Mouse (Mus musculus): Measurements from ENCODE around the gene Dlgap5.
"Not testable (repeated sequence)": the region's sequence is repeated elsewhere in the genome, so short reads cannot be mapped to it uniquely, and the experiment has no call there.

Gene Dlgap5

DNA sequence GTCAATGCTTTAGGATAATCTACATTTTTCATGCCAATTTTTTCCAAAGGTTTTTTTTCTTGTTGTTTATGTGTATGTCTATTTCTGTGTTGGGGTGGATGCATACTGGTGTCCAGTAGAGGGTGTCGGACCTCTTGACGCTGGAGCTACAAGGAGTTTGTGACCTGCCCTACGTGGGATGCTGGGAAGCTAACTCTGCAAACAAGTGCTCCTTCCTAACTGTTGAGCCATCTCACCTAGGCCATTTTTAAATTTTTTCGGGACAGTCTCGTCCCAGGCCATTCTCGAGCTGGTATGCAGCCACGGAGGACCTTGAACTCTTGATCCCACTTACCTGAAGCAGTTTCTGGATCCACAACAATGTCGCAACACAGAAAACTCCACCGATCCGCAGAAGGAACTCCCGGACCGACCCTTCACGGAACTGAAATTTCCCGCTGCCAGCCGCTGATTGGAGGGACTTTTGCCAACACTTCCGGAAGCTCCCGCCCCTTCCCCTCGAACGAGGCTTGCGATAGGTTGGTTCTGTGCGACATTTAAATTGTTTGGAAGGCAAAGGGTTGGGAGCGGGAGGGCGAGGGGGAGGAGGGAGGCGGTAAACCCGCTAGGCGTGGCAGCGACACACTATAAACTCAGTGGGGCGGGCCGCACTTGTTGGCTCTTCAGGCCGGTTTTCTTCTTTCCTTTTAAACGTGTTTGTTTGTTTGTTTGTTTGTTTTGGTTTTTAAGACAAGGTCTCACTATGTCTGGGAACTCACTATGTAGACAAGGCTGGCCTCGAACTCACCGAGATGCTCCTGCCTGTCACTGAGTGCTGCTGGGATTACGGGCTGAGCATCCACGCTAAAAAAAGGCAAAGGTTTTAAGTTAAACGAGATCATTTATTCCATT is at the start of gene Dlgap5:
TSS of gene Dlgap5 (minus strand) at position 633 of the 891 bp plus-strand sequence.
- DNase-seq (ENCODE audit: low read depth, low spot score) = peak; percentile 77

DNA sequence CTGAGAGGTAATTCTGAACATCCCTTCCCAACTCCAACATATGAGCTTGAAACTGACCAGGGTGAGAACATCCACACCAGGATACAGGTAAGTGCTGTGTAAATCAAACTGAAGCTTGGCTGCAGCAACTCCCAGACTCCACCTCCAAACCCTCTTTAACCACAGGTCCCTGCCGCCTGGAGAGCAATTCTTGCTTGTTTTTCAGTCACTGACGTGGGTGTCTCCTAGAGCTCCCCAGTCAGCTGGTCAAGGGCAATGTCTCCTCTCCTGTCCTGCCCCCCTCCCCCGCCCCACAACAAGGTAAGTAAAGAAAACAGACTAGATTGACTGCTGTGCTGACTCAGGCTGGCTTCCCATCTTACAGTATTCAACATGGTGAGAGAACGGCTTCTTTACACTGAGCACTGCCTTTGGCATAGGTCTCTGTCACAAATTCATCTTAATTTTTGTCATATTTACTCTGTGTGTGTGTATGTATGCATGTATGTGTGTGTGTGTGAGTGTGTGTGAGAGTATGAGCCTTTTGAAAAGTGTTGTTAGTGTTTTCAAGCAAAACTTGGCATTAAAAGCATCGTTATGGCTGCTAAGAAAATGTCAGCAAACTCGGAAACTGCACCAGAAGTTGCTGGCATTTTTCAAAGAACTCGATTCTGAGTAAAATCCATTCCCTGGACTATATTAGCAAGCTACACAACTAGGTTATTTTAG is 47.4 kb upstream of the Dlgap5 start:
- DNase-seq (ENCODE audit: low read depth, low spot score) = peak; percentile 43

DNA sequence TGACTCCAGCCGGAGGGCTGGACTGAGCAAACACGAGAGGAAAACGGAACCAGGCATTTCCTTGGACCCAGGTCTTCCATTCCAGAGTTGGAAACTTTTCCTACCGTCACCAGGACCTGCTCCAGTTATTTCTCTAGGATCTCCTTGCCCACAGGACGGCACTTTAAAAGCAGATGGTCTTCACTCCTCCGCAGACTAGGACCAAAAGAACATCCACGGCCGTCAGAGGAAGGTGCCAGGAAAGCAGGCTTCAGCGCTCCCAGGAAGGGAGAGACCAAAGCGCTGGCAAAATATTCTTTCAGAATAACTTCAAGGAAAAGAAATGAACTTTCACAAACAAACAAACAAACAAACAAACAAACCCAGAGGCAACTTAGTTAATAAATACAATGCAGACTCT is 46.2 kb upstream of the Dlgap5 start:
- DNase-seq (ENCODE audit: low read depth, low spot score) = no peak

DNA sequence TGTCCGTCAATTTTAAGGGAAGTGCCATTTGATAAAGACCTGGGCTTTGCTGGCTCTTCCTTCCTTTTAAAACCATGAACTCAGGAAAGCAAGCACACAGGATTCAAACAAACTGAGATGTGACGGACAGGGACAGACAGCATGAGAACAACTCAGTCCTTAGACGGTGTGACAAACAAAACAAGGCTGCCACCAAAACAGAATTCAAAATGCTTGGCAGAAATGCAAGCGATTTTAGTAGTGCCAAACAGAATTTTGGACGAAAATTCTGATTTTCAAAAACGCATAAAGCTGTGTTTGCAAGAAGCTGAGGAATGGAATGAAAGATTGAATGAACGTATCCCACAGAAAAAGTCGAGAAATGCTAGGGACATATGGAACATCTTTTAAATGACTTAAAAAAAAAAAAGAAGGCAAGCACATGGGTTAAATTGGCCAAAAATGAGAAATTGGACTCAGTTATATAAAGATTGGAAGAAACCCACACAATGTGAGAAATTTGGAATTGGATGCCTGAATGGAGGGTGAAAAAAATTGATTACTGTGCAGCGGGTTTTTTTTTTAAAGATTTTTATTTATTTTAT is 44.8 kb upstream of the Dlgap5 start:
- DNase-seq (ENCODE audit: low read depth, low spot score) = peak; percentile 78

DNA sequence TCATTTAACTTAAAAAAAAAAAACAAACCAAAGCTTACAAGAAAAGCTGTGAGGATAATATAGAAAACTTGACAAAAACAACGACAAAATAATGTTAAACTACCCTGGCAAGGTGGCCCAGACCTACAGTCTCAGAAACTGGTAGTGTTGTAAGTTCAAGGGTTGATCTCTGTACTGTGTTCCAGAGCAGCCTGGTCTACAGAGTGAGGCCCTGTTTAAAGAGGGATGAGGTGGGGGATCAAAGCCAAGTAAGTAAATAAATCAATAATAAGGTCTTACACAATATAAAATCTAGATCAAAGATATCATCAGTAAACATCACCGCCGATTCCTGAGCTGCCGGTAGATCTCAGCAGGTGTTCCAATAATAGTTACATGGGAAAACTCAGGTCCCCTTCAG is 44.2 kb upstream of the Dlgap5 start:
- no peak for DNase-seq (ENCODE audit: low read depth, low spot score)

DNA sequence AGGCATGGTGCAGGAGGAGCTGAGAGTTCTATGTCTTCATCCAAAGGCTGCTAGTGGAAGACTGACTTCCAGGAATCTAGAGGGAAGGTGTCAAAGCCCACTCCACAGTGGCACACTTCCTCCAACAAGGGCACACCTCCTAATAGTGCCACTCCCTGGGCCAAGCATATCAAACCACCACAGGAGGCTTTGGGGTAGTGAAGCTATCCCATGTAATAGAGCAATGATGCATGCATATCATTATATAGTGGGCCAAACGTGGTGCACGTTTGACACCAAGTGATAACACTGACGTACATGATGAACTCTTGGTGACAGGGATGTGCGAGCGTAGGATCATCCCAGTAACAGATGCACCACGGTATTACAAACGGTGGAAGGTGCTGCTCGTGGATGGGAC is 43.8 kb upstream of the Dlgap5 start:
- no peak for DNase-seq (ENCODE audit: low read depth, low spot score)

DNA sequence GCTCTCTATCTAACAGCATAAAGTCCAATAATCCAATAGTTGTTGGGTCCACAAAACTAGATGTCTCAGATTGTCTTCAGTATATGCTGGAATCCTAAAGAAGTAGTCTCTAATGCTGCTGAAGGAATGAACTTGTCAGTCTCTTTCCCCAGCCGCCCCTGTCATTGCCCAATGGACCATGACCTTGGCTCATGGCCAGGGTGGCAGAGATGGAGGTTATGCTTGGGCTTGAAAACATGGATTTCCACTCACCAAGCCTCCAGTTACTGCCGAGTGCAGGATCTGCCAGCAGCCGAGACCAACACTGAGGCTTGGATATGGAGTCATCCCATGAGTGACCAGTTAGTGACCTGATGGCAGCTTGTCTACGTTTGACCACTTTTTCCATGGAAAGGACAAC is 41.3 kb upstream of the Dlgap5 start:
- DNase-seq (ENCODE audit: low read depth, low spot score) = no peak

DNA sequence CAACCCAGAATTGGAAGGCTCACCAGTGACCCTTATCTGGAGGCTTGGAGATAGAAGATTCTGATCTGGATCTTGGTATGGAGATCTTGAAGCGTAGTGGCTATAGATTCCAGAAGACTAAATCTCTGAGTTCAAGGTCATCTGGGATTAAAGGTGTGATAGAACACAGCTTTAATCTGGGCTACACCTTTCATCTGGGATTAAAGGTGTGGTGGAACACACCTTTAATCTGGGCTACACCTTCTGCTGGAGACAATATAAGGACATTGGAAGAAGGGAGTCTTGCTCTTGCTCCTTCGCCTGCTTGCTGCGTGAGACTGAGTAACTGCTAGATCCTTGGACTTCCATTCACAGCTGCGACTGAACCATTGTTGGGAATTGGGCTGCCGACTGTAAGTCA is 31.9 kb upstream of the Dlgap5 start, which contains the start of gene Fbxo34:
TSS of gene Fbxo34 (plus strand) at position 301 of the 400 bp plus-strand sequence.
- DNase-seq (ENCODE audit: low read depth, low spot score) = not testable (repeated sequence)

DNA sequence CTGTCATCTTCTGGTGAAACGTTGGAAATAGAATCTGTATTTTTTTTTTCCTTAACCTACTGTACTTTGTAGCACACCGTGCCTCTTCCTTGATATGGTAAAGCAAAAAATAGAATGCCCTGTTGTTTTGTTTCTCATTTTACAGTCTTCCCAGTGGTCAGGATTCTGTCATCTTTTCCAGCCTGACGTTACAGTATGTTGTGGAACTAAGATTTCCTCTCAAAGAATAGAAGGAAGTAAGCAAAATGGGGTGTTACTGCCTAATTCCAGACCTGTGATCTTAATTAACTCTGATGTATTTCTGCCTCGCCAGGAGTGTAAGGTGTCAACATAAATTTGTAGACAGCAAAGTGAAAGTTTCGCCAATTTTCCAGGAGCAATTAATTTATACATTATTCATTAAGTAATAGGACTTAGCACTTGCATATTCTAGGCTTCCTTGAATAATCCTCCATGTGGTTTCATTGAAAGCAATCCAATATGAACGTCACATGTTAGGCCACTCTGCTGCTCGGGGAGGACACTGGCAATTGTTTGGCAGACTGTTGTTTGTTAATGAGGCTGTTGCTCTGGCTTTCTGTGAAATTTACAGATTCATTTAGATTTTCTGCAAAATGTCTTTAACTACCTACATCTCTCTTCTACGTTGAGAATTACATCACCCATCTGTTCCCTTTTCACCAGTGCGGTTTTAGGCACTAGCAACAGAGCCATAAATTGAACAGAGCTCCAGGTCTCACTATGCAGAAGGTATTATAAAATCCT is 27.3 kb upstream of the Dlgap5 start:
- DNase-seq (ENCODE audit: low read depth, low spot score) = peak; percentile 18

DNA sequence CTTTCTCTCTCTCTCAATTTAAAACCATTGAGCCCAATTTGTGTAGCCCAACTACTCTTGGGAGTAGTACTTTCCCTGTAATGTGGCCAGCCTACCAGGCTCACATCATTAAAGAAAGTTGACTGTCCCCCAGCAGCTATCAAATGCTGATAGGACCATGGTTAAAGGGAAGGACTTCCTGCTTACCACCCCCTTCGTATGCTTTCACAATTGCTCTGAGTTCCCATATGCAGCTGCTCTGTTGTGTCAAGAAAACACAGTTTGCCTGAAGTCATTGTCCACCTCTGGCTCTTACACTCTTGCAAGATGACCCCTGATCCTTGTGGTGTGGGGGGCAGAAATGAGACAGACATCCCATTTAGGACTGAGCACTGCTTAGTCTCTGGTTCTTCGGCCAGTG is 26.7 kb upstream of the Dlgap5 start:
- no peak for DNase-seq (ENCODE audit: low read depth, low spot score)

DNA sequence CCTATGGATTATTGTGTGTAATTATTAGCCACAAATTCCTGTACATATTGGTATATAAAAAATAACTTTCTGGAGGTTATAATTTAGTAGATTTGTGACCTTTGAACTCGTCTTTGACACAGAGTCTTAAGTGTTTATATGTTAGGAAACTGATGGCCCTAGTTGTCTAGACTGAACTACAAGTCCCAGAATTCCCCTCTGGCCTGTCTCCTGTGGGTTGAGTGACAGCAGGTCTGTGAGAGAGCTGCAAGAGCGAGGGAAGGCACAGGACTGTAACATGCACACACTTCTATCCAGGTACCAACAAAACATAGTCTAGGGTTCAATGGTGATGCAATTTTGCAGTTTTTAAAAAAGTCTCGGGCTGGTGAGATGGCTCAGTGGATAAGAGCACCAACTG is 20.7 kb upstream of the Dlgap5 start:
- DNase-seq (ENCODE audit: low read depth, low spot score) = no peak

DNA sequence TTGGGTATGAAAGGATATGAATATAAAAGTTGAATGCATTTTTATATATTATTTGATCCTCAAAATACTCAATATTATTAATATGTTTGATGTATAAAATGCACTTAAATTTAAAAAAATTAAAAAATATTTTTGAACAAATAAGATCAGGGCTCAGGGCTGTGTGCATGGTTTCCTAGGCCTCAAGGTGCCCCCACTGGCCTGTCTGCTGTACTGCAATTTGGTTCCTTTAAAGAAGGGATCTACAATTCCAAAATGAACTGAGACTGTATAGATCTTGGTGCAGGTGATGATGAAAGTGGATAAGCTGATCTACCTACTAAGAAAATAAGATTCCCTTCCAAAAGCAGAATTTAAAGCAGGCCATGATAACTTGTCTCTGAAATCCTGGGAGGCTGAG is 14.8 kb upstream of the Dlgap5 start:
- DNase-seq (ENCODE audit: low read depth, low spot score) = no peak

DNA sequence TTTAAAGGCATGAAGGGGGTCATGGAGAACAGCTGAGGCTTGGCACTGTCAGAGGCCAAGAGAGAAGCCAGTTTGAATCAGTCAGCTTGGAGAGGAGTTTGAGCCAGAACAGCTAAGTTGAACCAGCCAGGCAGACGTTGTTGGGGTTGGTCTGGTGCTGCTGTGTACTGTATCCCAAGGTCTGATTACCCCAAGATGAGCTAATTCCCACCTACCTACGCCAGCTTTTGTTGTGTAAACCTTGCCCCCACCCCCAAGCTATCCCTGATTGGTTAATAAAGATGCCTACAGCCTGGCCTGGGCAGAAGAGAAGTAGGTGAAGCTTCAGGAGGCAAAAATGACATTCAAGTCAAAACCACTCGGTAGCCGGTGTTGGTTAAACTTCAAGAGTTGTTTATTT is 4.3 kb upstream of the Dlgap5 start:
- no peak for DNase-seq (ENCODE audit: low read depth, low spot score)

DNA sequence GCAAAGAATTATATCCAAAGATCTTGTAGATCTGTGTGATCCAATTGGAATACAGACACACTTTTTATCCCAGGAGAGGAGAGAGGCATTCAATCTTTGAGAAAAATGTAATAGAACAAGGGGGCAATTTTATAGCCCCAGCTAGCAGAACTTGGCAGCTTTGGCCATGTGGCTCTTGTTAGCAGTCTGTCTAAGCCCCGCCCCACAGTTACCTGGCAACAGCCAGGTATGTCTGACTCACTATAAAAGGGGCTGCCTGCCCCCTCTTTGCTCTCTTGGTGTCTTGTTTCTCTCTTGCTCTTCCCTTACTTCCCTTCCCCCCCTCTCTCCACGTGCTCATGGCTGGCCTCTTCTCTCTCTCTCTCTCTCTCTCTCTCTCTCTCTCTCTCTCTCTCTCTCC is 3.4 kb upstream of the Dlgap5 start:
- DNase-seq (ENCODE audit: low read depth, low spot score) = no peak

DNA sequence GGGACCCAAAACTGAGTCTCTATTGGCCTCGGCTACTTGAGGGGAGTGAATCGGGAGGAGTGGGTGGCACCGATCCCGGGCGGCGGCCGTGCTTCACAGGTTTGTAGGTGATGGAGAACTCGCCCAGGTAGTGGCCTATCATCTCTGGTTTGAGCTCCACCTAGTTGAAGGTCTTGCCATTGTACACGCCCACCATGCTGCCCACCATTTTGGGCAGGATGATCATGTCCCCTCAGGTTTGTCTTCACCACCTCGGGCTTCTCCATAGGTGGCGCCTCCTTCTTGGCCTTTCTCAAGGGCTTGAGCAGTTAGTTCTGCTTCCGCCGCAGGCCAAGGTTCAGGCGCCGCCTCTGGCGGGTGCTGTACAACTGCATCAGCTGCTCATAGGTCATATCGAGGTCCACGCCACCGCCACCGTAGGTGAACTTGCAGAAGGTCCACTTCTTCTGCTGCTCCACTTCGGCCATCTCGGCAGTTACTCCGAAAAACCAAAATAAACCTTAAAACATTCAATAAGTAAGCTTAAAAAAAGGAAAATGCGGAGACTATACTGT is 1.6 kb upstream of the Dlgap5 start:
- DNase-seq (ENCODE audit: low read depth, low spot score) = no peak

DNA sequence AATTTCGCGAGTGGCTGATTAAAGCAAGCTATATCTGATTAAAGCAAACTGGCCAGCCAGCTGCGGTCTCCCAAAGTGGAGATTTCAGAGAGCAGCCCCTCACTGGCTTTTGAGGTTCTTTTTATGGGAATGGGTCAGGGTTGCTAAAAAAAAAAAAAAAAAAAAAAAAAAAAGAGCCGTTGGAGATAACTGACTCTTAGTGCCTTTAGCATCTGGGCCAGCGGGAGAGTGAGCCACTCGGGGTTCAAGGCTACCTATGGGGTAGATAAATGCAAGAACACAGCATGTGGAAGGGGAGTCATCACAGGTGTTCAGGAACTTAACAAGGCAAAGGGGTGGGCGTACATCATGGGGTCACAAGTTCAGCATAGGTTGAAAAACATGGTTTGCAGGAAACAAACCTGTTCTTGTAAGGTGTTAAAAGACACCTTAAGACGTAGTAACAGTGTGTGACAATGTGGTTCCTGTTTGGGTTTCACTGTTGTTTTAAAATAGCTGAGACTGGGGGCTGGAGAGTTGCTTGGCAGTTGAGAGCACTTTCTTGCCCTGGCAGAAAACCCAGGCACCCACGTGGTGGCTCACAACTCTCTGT is 923 bp upstream of the Dlgap5 start:
- DNase-seq (ENCODE audit: low read depth, low spot score) = no peak

DNA sequence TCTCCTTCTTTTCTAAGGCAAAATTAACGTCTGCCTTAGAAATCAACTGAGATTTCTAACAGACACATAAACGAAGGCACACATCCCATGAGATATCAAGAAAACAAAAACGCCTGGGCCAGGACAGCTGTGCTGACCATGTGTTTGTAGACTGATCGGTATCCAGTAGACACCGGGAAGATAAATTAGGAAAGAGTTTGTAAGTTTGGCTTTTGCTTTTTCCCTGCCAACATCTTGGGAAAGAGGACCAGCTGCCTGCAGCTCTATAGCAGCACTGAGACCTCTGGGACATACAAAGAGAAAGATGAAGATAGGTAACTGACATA is 422 bp upstream of the Dlgap5 start:
- no peak for DNase-seq (ENCODE audit: low read depth, low spot score)

DNA sequence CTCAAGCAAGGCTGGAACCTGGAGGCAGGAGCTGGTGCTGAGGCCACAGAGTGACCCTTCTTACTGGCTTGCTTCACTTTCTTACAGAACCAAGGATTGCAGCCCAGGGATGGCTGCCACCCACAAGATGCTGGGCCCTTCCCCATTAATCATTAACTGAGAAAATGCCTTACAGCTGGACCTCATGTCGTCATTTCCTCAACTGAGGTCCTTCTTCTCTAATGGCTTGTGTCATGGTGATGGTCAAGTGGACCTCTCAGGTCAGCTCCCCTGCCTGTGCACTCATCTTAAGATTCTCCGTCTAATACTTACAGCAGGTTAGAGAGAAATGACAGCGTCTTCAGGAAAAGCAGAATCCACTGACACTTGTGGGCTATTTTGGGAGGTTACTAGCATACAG is 861 bp downstream of the Dlgap5 start:
- no peak for DNase-seq (ENCODE audit: low read depth, low spot score)

DNA sequence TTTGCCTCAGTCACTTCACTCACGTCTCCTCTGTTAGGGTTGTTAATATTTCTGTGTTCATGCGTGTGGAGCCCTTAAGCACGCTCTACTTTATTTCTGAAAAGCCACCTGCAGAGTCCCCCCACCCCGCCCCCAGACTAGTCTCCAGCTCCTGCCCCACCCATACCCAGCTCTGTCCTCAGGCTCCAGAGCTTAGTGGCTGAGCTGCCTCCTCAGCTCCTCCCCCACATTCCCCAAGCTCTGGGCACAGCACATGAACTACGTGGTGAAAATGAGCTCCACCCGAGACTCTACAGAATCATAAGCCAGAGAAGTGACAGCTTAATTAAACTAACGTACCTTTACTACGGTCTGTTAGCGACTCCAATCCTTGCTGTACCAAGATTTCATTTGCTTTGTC is 12.2 kb downstream of the Dlgap5 start:
- no peak for DNase-seq (ENCODE audit: low read depth, low spot score)

DNA sequence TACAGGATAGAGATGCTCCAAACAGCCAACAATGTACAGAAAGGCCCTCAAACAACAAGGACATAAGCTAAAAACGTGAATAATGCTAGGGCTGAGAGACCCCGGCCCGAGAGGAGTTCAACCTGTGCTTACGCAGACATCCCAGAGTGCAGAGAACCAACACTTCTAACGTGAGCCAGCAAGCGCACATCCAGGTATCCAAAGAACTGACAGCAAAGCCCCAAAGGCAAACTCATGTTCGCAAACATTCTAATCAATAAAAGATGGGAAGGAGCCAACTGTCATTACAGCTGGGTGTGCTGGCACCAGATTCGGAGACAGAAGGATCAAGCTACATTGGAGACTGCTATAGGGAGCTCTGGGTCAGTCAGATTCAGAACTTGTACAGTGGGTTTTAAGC is 15.5 kb downstream of the Dlgap5 start:
- DNase-seq (ENCODE audit: low read depth, low spot score) = no peak

DNA sequence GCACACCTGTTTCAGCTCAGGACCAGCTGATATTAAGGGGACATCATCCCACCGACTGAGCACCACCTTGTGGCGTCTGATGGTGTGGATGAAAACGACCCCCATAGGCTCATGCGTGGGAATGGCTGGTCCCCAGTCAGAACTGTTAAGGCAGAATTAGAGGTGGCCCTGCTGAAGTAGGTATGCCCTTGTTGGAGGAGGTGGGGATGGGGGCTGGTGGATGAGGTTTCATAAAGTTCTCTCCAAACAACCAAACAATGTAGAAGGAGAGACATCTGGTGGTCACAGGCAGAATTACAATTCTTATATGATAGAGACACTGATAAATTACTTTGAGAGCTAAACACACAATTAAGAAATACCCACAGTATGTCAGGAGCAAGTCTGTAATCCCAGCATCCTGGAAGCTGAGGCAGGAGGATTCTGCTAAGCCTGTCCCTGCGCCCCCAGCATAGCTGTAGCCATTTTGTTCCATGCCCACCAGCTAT is 22.0 kb downstream of the Dlgap5 start:
- no peak for DNase-seq (ENCODE audit: low read depth, low spot score)

All from brain, embryonic 18.5 days (tissue).